Mouse (Mus musculus): ENCODE results near the gene Mbnl2. TPM values are rescaled to one million over a fixed set of nuclear protein-coding genes. Genes with fewer than 3 reads are reported as not detected.

Mbnl2 gene
- polyA plus RNA-seq (2015; fragmentation: Illumina TruSeq; extraction: RNeasy Lipid Tissue Mini Kit (QIAGEN cat#74804); ENCODE audit: insufficient read depth, low read depth, low replicate concordance) = 25.1 TPM

DNA sequence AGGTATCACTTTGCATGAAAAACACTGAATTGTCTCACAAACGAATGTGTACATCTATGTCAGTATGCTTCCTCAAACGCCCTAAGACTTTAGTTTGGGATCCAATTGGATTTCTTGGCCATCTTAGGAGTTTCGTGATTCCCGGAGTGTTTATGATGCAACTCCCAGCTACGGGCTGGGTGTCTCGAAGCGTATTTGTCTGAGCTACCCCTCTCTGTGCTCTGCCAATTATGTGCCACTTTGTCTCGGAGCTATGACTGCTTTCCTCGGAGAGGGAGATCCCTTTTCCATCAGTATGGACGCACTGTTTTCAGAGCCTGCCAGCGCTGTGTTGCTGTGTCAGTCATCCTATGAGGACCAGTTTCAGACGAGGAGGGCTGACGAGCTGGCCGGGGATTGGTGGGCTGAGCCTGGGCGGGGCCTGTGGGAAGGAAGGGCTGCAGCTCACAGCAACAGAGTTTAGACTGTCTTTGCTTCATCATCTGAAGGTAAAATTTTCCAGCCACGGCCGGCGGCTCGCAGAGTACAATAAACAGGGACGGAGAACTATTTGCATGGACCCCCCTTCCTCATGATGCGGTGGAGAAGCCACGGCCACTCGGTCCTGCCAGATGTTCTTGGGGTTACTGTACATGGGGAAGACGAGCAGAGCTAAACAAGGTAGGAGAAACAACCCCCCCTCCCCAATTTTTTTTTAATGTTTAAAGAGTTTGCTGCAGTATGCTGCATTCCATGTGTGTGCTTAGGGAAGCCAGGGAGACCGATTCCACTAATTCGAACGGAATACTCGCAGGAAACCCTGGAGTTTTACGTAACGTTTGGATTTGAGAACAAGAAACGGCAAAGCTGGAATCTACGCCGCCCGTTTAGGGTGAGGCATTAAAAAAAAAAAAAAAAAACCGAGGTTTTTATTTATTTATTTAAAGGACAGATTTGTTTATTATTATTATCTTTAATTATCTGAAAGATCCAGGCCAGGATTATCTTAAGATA is at the start of gene Mbnl2:
TSS of gene Mbnl2 (plus strand) at position 424 of the 993 bp plus-strand sequence.

DNA sequence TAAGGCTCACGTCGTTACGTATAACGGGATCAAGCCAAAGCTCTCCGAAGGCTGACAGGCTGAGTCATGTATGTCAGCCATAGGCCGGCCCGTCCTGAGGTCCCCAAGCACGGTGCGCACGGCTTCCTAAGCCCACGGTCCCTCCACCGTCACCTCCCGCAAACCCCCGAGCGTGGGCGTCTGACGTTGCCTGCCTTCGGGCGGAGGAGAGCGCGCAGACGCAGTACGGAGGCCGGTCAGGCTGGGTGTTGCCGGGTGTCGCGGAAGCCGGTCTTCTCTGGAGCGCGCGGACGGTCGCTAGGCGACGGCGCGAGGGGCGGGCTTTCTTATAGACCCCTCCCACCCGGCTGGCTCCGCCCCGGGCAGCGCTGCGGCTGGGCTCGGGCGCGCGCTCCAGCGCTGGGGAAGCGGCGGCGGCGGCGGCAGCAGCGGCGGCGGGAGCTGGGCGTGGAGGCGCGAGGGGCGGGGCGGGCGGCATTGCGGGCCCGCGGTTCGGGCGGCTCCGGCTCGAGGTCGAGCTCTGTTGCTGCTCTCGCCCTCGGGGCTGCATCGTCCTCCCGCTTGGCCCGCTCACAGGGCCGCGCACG is 202.6 kb downstream of the Mbnl2 start, which contains the start of gene Rap2a:
TSS of gene Rap2a (plus strand) at position 463 of the 587 bp plus-strand sequence.

Other genes starting within 250 kb of the Mbnl2 start
- not detected for gene Oxgr1, start 233.2 kb upstream of the Mbnl2 start, polyA plus RNA-seq (2015; fragmentation: Illumina TruSeq; extraction: RNeasy Lipid Tissue Mini Kit (QIAGEN cat#74804); ENCODE audit: insufficient read depth, low read depth, low replicate concordance)
- 3.6 TPM for gene Rap2a, start 202.8 kb downstream of the Mbnl2 start, polyA plus RNA-seq (2015; fragmentation: Illumina TruSeq; extraction: RNeasy Lipid Tissue Mini Kit (QIAGEN cat#74804); ENCODE audit: insufficient read depth, low read depth, low replicate concordance)

All from pancreas, adult 10 weeks (tissue).